Mouse (Mus musculus) liver, postnatal 0 days (tissue): ENCODE results near the gene Hist1h1t. TPM values are rescaled to one million over a fixed set of nuclear protein-coding genes. Genes with fewer than 3 reads are reported as not detected.
A peak's percentile ranks its signal among the peaks of the same experiment; 100 is the strongest.

ENCODE experiments used
- ATAC-seq: fragments of 200-750 bp; cut with Nextera tagmentation; 2 replicates; pipeline ENCODE4 v1.8.0; 2017; ENCODE audit warnings: mild to moderate bottlenecking, moderate library complexity
- DNase-seq: peaks from one replicate; pipeline ENCODE4 v3.0.0-alpha.2; 2016
- H3K27ac ChIP-seq: fragments of 300-500 bp; sonication (generic); 2 replicates; pipeline ENCODE4 v1.5.1; 2014; ENCODE audit warnings: antibody characterized with exemption, moderate library complexity, mild to moderate bottlenecking, low read depth
- H3K27me3 ChIP-seq: fragments of 300-500 bp; sonication (generic); 2 replicates; pipeline ENCODE4 v1.6.1; 2014; ENCODE audit warnings: low read length, control low read depth, mixed read lengths; ENCODE audit not compliant: insufficient read depth
- H3K36me3 ChIP-seq: fragments of 300-500 bp; sonication (generic); replicated peaks from 2 replicates; pipeline ENCODE4 v1.6.1; 2014; ENCODE audit warnings: mild to moderate bottlenecking, control low read depth, low read length, moderate library complexity, mixed read lengths; ENCODE audit not compliant: insufficient read depth
- H3K4me1 ChIP-seq: fragments of 300-500 bp; sonication (generic); 2 replicates; pipeline ENCODE4 v1.6.1; 2014; ENCODE audit warnings: antibody characterized with exemption, mild to moderate bottlenecking, control low read depth; ENCODE audit not compliant: insufficient read depth
- H3K4me2 ChIP-seq: fragments of 300-500 bp; sonication (generic); 2 replicates; pipeline ENCODE4 v1.6.1; 2014; ENCODE audit warnings: low read depth, mild to moderate bottlenecking, low read length, moderate library complexity, mixed read lengths
- H3K4me3 ChIP-seq: fragments of 300-500 bp; sonication (generic); 2 replicates; pipeline ENCODE4 v1.5.1; 2014; ENCODE audit warnings: low read depth, low read length
- H3K9ac ChIP-seq: fragments of 300-500 bp; sonication (generic); replicated peaks from 2 replicates; pipeline ENCODE4 v1.6.1; 2014; ENCODE audit warnings: mild to moderate bottlenecking, moderate library complexity
- H3K9me3 ChIP-seq: fragments of 300-500 bp; sonication (generic); 2 replicates; pipeline ENCODE4 v1.6.1; 2016; ENCODE audit warnings: mild to moderate bottlenecking, control low read depth, low read length, mixed read lengths
- CTCF ChIP-seq: sonication (generic); IDR thresholded peaks from 2 replicates; pipeline ENCODE4 v1.5.1; 2016; ENCODE audit warnings: antibody characterized with exemption, low read depth
- EP300 ChIP-seq: IDR thresholded peaks from 2 replicates; pipeline ENCODE4 v1.6.1; 2016; ENCODE audit warnings: antibody characterized with exemption, low read depth, mild to moderate bottlenecking
- WGBS: fragments of 180-500 bp; shearing (Covaris S2); extraction: QIAGEN DNeasy Blood & Tissue Kit; methylation state at CpG from one replicate; pipeline ENCODE4 v1.1.7; 2014; ENCODE audit not compliant: insufficient replicate concordance; 5-methylcytosine and 5-hydroxymethylcytosine counted together
- polyA plus RNA-seq: library from polyadenylated mRNA; unstranded; fragments of >200 nt; fragmentation: Nextera tagmentation; extraction: Ambion mirVana; gene quantifications from 2 replicates; pipeline ENCODE4 v1.2.1, GENCODE M21; 2015

Hist1h1t gene
- polyA plus RNA-seq, 1 experiment from 2014 or later, result not detected

GRCm38 (mm10) chr13:23738677-23739068 lies 43.1 kb downstream of the Hist1h1t start, which contains the start of gene Hist1h1c:
Gene Hist1h1c, plus strand, starts transcription at chr13:23738808.
- ATAC-seq (peak; percentile 81), DNase-seq (peak; percentile 96)
- TF ChIP-seq EP300 (no peak), CTCF (peak; percentile 39; the same call in 1 of the 2 replicates)
- H3K4me2 ChIP-seq, result peak within 1 kb of the TSS; percentile 86
- H3K27me3 ChIP-seq, result no peaks in the 10 kb centered on the region
- no peaks in the 10 kb centered on the region for H3K9me3 ChIP-seq
- H3K4me3 ChIP-seq, result peak within 1 kb of the TSS; percentile 72
- H3K9ac ChIP-seq, result peak within 1 kb of the TSS; percentile 99
- H3K4me1 ChIP-seq, result peaks cover 5% of the 10 kb centered on the region; the same call in 1 of the 2 replicates
- H3K27ac ChIP-seq, result peak within 1 kb of the TSS; percentile 100
- WGBS, result 0% methylated on average over 31 of the region's 38 CpGs
- H3K36me3 ChIP-seq, result no peaks in the 10 kb centered on the region

- peak overlapping the region; percentile 72 for H3K4me3 ChIP-seq
- peak overlapping the region; percentile 99 for H3K9ac ChIP-seq
- peak; percentile 92 for DNase-seq
- no peak for TF ChIP-seq CTCF
- peak; percentile 48 for TF ChIP-seq EP300
- H3K9me3 ChIP-seq, result no peaks in the 10 kb centered on the region
- H3K27ac ChIP-seq, result peak overlapping the region; percentile 100
- no peaks in the 10 kb centered on the region for H3K27me3 ChIP-seq
- WGBS, result 0% methylated on average over 39 of the region's 39 CpGs
- no peaks in the 10 kb centered on the region for H3K36me3 ChIP-seq
- H3K4me1 ChIP-seq, result peaks cover 5% of the 10 kb centered on the region; the same call in 1 of the 2 replicates
- H3K4me2 ChIP-seq, result peak overlapping the region; percentile 86
- peak; percentile 59 for ATAC-seq
These were observed 43.7 kb downstream of the Hist1h1t start for GRCm38 (mm10) chr13:23739069-23739921.

GRCm38 (mm10) chr13:23739922-23740252 lies 44.3 kb downstream of the Hist1h1t start:
- Histone ChIP-seq H3K9me3 (no peaks in the 10 kb centered on the region), H3K27me3 (no peaks in the 10 kb centered on the region), H3K36me3 (no peaks in the 10 kb centered on the region), H3K4me2 (peak overlapping the region; percentile 86), H3K4me1 (peaks cover 5% of the 10 kb centered on the region; the same call in 1 of the 2 replicates), H3K4me3 (peak overlapping the region; percentile 72), H3K9ac (peak overlapping the region; percentile 99), H3K27ac (peak overlapping the region; percentile 100)
- DNase-seq (no peak), ATAC-seq (no peak)
- WGBS, result under 1% methylated on average over 14 of the region's 14 CpGs
- peak; percentile 12 for TF ChIP-seq EP300
- no peak for TF ChIP-seq CTCF

GRCm38 (mm10) chr13:23740256-23740840 lies 44.7 kb downstream of the Hist1h1t start:
- ATAC-seq (peak; percentile 2), DNase-seq (no peak)
- H3K4me3 ChIP-seq, result peak overlapping the region; percentile 72
- peaks cover 5% of the 10 kb centered on the region; the same call in 1 of the 2 replicates for H3K4me1 ChIP-seq
- WGBS, result 26% methylated on average over 13 of the region's 13 CpGs
- TF ChIP-seq CTCF (no peak), EP300 (no peak)
- peak overlapping the region; percentile 99 for H3K9ac ChIP-seq
- H3K27me3 ChIP-seq, result no peaks in the 10 kb centered on the region
- no peaks in the 10 kb centered on the region for H3K36me3 ChIP-seq
- peak overlapping the region; percentile 100 for H3K27ac ChIP-seq
- no peaks in the 10 kb centered on the region for H3K9me3 ChIP-seq
- peak overlapping the region; percentile 86 for H3K4me2 ChIP-seq

GRCm38 (mm10) chr13:23740910-23741309 lies 45.3 kb downstream of the Hist1h1t start:
- Histone ChIP-seq H3K36me3 (no peaks in the 10 kb centered on the region), H3K4me2 (peak overlapping the region; percentile 86), H3K9ac (peak overlapping the region; percentile 99), H3K9me3 (no peaks in the 10 kb centered on the region), H3K27me3 (no peaks in the 10 kb centered on the region), H3K4me1 (peaks cover 5% of the 10 kb centered on the region; the same call in 1 of the 2 replicates), H3K27ac (peak overlapping the region; percentile 100), H3K4me3 (peak overlapping the region; percentile 72)
- ATAC-seq (no peak), DNase-seq (no peak)
- 49% methylated on average over 5 of the region's 5 CpGs for WGBS
- TF ChIP-seq CTCF (no peak), EP300 (no peak)

- Histone ChIP-seq H3K4me1 (peaks cover 5% of the 10 kb centered on the region; the same call in 1 of the 2 replicates), H3K9ac (no peak overlapping the region; the same call in 1 of the 2 replicates), H3K36me3 (no peaks in the 10 kb centered on the region), H3K27me3 (no peaks in the 10 kb centered on the region), H3K4me2 (peak overlapping the region; percentile 52), H3K4me3 (peak overlapping the region; percentile 1; the same call in 1 of the 2 replicates), H3K27ac (peak overlapping the region; percentile 36), H3K9me3 (no peaks in the 10 kb centered on the region)
- DNase-seq, result no peak
- no peak for ATAC-seq
- no peak for TF ChIP-seq CTCF
- TF ChIP-seq EP300, result no peak
These were observed 46.4 kb downstream of the Hist1h1t start for GRCm38 (mm10) chr13:23742007-23742406.
